Comparison of ENCODE assay signal across 14 mouse cellular contexts in the genomic region with DNA sequence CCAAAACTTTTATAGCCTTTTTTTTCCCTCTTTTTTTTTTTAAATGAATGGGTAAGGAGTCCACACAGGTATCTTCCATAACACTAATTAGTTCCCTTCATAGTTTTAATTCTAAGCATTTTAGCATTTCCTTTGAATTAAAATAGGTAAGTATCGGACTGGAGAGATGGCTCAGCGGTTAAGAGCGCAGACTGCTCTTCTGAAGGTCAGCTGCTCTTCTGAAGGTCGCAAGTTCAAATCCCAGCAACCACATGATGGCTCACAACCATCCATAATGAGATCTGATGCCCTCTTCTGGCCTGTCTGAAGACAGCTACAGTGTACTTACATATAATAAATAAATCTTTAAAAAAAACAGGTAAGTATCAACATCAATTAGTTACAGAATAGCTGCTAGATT. TPM values are rescaled to one million over a fixed set of nuclear protein-coding genes. Genes with fewer than 3 reads are reported as not detected.
DNase-seq lines count a peak whose midpoint lies in the region; ATAC-seq and TF ChIP-seq lines count a peak whose summit lies in the region.
"Not testable (repeated sequence)": the region's sequence is repeated elsewhere in the genome, so short reads cannot be mapped to it uniquely, and the experiment has no call there.
"Had no signal": no experiment of that assay in that cellular context is flagged by ENCODE, and none has a peak within 500 bp of the region (broad histone marks: within the 10 kb centered on the region; RNA-seq: fewer than 3 reads in every experiment).

No protein-coding gene starts in this region.

- in situ Hi-C loops in Patski (cut with MboI; ENCODE audit: low pct_unique_long_range_greater_than_20kb): not testable (repeated sequence)

- peaks cover 31% of the 10 kb centered on the region for H3K36me3 ChIP-seq in kidney, postnatal 0 days (ENCODE audit: insufficient read depth, low read length)

- peak; percentile 37 for TF ChIP-seq CTCF in Patski (IDR thresholded peaks at IDR 0.05)
- TF ChIP-seq CTCF in kidney, postnatal 0 days (IDR thresholded peaks at IDR 0.05; ENCODE audit: low read depth): 0 out of 2 replicates have a peak, but pooled peaks have one; percentile 13

- H3K9ac ChIP-seq in kidney, postnatal 0 days (ENCODE audit: low read depth, low read length): not testable (repeated sequence)

- POLR2A ChIA-PET in Patski (lab: Charles Lee): interaction anchor here (0.7 kb wide), 1 partner anchor 176 kb away, joined by 3 read pairs; no protein-coding TSS in a partner anchor

- not testable (repeated sequence) for H3K27ac ChIP-seq in kidney, postnatal 0 days

- not testable (repeated sequence) for H3K4me2 ChIP-seq in kidney, postnatal 0 days (ENCODE audit: low read length)

- H3K27me3 ChIP-seq in Patski; kidney, postnatal 0 days (ENCODE audit: insufficient read depth, low read length): not testable (repeated sequence)

- not testable (repeated sequence) for H3K9me3 ChIP-seq in kidney, postnatal 0 days (replicated peaks; ENCODE audit: low read length)

- CTCF ChIA-PET in Patski (lab: Charles Lee): not testable (repeated sequence)

- WGBS in kidney, postnatal 0 days: 96% methylated on average over 4 of the region's 4 CpGs

- H3K4me3 ChIP-seq in kidney, postnatal 0 days (replicated peaks; ENCODE audit: low read depth, low read length): not testable (repeated sequence)

- ATAC-seq in Patski; kidney, postnatal 0 days (replicated peaks; ENCODE audit: low FRiP score, low read depth): not testable (repeated sequence)

- not testable (repeated sequence) for H3K4me1 ChIP-seq in kidney, postnatal 0 days (replicated peaks; ENCODE audit: insufficient read depth, low read length)

- peak; percentile 51 for DNase-seq in ES-CJ7 (ENCODE audit: low read depth, low spot score)
- not testable (repeated sequence) for DNase-seq in Patski (ENCODE audit: low read depth, low spot score); kidney, postnatal 0 days (ENCODE audit: low spot score)
- DNase-seq in ZHBTc4 (ENCODE audit: low read depth, low spot score): peak; percentile 35
- DNase-seq in heart, adult 11 months: peak; percentile 12

RNA-seq across cellular contexts. Expression of a gene that starts 22.4 kb away (rescaled TPM):
- polyA plus RNA-seq in Patski (2021): 13.8 TPM
- polyA plus RNA-seq in kidney, postnatal 0 days (2015; fragmentation: Nextera tagmentation; extraction: Ambion mirVana): 20.0 and 20.9 TPM in 2 replicates

RNA-seq across cellular contexts. Expression of a gene that starts 28.3 kb away (rescaled TPM):
- 0.04 TPM for polyA plus RNA-seq in Patski (2021)
- polyA plus RNA-seq in kidney, postnatal 0 days (2015; fragmentation: Nextera tagmentation; extraction: Ambion mirVana): not detected in 2 replicates
- polyA plus RNA-seq: adrenal gland, adult 2 months; C2C12; embryonic facial prominence, embryonic 11.5 days; embryonic facial prominence, embryonic 13.5 days; erythroblast, embryonic 14.5 days; forebrain, embryonic 12.5 days; forebrain, embryonic 14.5 days; forebrain, embryonic 16.5 days; G1E had no signal

RNA-seq across cellular contexts. Expression of a gene that starts 32.4 kb away (rescaled TPM):
- polyA plus RNA-seq in Patski (2021): 18.7 TPM
- polyA plus RNA-seq in kidney, postnatal 0 days (2015; fragmentation: Nextera tagmentation; extraction: Ambion mirVana): 13.3 and 14.0 TPM in 2 replicates

RNA-seq across cellular contexts. Expression of a gene that starts 52.6 kb away (rescaled TPM):
- 15.6 TPM for polyA plus RNA-seq in Patski (2021)
- polyA plus RNA-seq in kidney, postnatal 0 days (2015; fragmentation: Nextera tagmentation; extraction: Ambion mirVana): 18.6 and 20.2 TPM in 2 replicates

RNA-seq across cellular contexts. Expression of a gene that starts 52.7 kb away (rescaled TPM):
- 11.0 TPM for polyA plus RNA-seq in Patski (2021)
- 7.1 and 8.1 TPM in 2 replicates for polyA plus RNA-seq in kidney, postnatal 0 days (2015; fragmentation: Nextera tagmentation; extraction: Ambion mirVana)
